Mouse (Mus musculus) lung, embryonic 15.5 days (tissue): Measurements from ENCODE around the gene Stub1. TPM values are rescaled to one million over a fixed set of nuclear protein-coding genes. Genes with fewer than 3 reads are reported as not detected.

ENCODE experiments used
- ATAC-seq: fragments of 200-750 bp; cut with Nextera tagmentation; 2 replicates; pipeline ENCODE4 v1.8.0; 2017; ENCODE audit warnings: moderate number of reproducible peaks, borderline replicate concordance; ENCODE audit not compliant: low FRiP score, low TSS enrichment; ENCODE audit errors: extremely low read depth
- H3K27ac ChIP-seq: fragments of 300-500 bp; sonication (generic); 2 replicates; pipeline ENCODE4 v1.5.1; 2015; ENCODE audit warnings: moderate library complexity, mild to moderate bottlenecking, inconsistent platforms
- H3K27me3 ChIP-seq: fragments of 300-500 bp; sonication (generic); 2 replicates; pipeline ENCODE4 v1.6.1; 2015; ENCODE audit warnings: inconsistent platforms
- H3K36me3 ChIP-seq: fragments of 300-500 bp; sonication (generic); 2 replicates; pipeline ENCODE4 v1.6.1; 2015; ENCODE audit warnings: inconsistent platforms
- H3K4me1 ChIP-seq: fragments of 300-500 bp; sonication (generic); 2 replicates; pipeline ENCODE4 v1.6.1; 2015; ENCODE audit warnings: inconsistent platforms
- H3K4me2 ChIP-seq: fragments of 300-500 bp; sonication (generic); 2 replicates; pipeline ENCODE4 v1.6.1; 2015; ENCODE audit warnings: inconsistent platforms, mild to moderate bottlenecking, moderate library complexity
- H3K4me3 ChIP-seq: fragments of 300-500 bp; sonication (generic); 2 replicates; pipeline ENCODE4 v1.5.1; 2015; ENCODE audit warnings: mild to moderate bottlenecking, inconsistent platforms
- H3K9ac ChIP-seq: fragments of 300-500 bp; sonication (generic); 2 replicates; pipeline ENCODE4 v1.6.1; 2015; ENCODE audit warnings: inconsistent platforms
- H3K9me3 ChIP-seq: fragments of 300-500 bp; sonication (generic); 2 replicates; pipeline ENCODE4 v1.6.1; 2016; ENCODE audit warnings: inconsistent platforms
- WGBS: fragments of 180-500 bp; shearing (Covaris S2); methylation state at CpG from one replicate; pipeline ENCODE4 v1.1.7; 2015; 5-methylcytosine and 5-hydroxymethylcytosine counted together
- polyA plus RNA-seq: library from polyadenylated mRNA; unstranded; fragments of >200 nt; fragmentation: Nextera tagmentation; extraction: Ambion mirVana; gene quantifications from 2 replicates; pipeline ENCODE4 v1.2.1, GENCODE M21; 2015

Stub1 gene
- polyA plus RNA-seq, 1 experiment from 2014 or later = 349 TPM

DNA sequence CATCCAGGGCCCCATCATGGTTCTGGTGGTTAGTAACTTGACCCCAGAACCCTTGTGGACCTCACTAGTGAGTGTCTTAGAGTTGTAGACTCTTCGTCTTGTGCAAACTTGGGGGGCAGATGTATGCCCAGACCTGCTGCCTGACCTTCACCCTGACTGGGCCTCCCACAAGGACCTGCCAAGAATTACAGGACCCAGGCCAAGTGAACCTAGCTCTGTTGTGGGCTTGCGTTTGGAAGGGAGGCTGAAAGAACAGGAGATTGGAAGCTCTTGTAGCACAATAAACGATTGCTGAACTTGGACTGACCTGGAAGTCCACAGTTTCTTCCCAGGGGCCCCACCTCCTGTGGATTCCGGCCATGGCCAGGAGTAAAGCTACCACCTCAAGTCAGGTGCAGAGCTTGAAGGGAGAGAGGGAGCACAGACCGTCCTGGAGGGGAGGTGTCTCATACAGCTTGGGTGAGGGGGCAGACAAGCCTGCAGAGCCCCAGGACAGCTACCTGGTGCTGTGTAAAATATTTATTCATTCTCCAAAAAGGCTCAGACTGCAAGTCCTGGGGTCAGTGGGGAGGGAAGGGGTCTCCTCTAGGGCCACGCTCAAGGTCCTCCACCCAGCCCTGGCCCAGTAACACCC lies 874 bp upstream of the Stub1 start:
- H3K36me3 ChIP-seq = peaks cover 25% of the 10 kb centered on the region

DNA sequence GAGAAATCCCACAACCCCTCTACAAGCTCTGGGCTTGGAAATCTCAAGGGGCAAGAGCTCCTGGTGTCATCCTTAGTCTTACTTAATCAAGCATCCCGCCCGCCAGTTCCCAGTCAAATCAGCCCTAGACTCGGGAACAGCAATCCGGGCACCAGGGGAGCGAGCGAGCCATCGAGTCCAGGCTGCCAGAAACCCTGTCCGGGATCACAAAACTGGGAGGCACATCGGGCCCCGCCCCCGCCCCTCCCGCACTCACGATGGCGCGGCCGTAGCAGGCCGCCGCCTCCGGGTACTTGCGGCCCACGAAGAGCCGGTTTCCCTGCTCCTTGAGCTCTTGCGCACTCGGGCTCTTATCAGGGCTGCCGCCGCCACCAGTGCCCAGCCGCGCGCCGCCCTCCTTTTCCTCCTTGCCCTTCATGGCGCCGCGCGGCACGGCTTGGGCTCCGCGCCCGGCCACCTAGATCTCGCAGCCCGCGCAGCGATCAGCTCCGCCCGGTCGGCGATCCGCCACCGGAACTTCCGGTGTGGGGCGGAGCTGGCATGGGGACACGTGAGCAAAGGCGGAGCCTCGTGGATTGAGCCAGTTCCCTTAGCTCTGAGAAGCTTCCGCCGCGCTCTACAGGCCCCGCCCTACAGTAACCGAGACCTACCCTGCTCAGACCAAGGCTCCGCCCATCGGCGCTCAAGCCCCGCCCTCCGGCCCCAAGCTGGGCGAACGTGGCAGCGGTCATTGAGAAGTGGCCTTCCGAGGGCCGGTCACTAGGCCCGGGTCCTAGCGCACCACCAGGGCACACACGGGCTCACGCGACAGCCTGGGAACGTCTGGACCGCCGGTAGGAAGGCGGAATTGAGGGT lies 541 bp downstream of the Stub1 start:
- peak overlapping the region; percentile 82 for H3K4me3 ChIP-seq
- H3K4me1 ChIP-seq = peaks cover 75% of the 10 kb centered on the region
- H3K27me3 ChIP-seq = no peaks in the 10 kb centered on the region
- peaks cover 22% of the 10 kb centered on the region for H3K36me3 ChIP-seq
- peak overlapping the region; percentile 90 for H3K9ac ChIP-seq
- peak overlapping the region; percentile 95 for H3K4me2 ChIP-seq
- peak; percentile 91 for ATAC-seq
- WGBS = under 1% methylated on average over 77 of the region's 77 CpGs
- H3K9me3 ChIP-seq = no peaks in the 10 kb centered on the region
- peak overlapping the region; percentile 98 for H3K27ac ChIP-seq

More for the DNA sequence above, 874 bp upstream of the Stub1 start:
- WGBS = 15% methylated on average over 6 of the region's 6 CpGs
- Histone ChIP-seq H3K9me3 (no peaks in the 10 kb centered on the region), H3K4me2 (peak overlapping the region; percentile 88), H3K4me1 (peaks cover 68% of the 10 kb centered on the region), H3K27ac (peak overlapping the region; percentile 98), H3K27me3 (no peaks in the 10 kb centered on the region), H3K9ac (peak overlapping the region; percentile 73), H3K4me3 (peak overlapping the region; percentile 82)
- ATAC-seq = no peak

- peak overlapping the region; percentile 92 for H3K27ac ChIP-seq
- H3K9me3 ChIP-seq = no peaks in the 10 kb centered on the region
- H3K4me2 ChIP-seq = peak overlapping the region; percentile 95
- H3K36me3 ChIP-seq = peaks cover 32% of the 10 kb centered on the region
- peak overlapping the region; percentile 82 for H3K4me3 ChIP-seq
- H3K9ac ChIP-seq = peak overlapping the region; percentile 90
- WGBS = 44% methylated on average over 21 of the region's 21 CpGs
- no peak for ATAC-seq
- no peaks in the 10 kb centered on the region for H3K27me3 ChIP-seq
- H3K4me1 ChIP-seq = peaks cover 66% of the 10 kb centered on the region
These were observed 1.5 kb downstream of the Stub1 start for GRCm38 (mm10) chr17:25831451-25832281.

GRCm38 (mm10) chr17:25830806-25831431 lies 2.3 kb downstream of the Stub1 start:
- H3K27ac ChIP-seq = no peak overlapping the region
- no peak overlapping the region for H3K9ac ChIP-seq
- H3K36me3 ChIP-seq = peaks cover 40% of the 10 kb centered on the region
- H3K4me3 ChIP-seq = peak overlapping the region; percentile 82
- peaks cover 59% of the 10 kb centered on the region for H3K4me1 ChIP-seq
- no peak for ATAC-seq
- H3K4me2 ChIP-seq = peak overlapping the region; percentile 95
- no peaks in the 10 kb centered on the region for H3K27me3 ChIP-seq
- no peaks in the 10 kb centered on the region for H3K9me3 ChIP-seq
- WGBS = 78% methylated on average over 14 of the region's 14 CpGs

GRCm38 (mm10) chr17:25830200-25830753 lies 2.9 kb downstream of the Stub1 start:
- Histone ChIP-seq H3K27ac (no peak overlapping the region), H3K4me2 (peak overlapping the region; percentile 73), H3K9me3 (no peaks in the 10 kb centered on the region), H3K27me3 (no peaks in the 10 kb centered on the region), H3K36me3 (peaks cover 40% of the 10 kb centered on the region), H3K9ac (no peak overlapping the region), H3K4me3 (peak overlapping the region; percentile 54; the same call in 1 of the 2 replicates), H3K4me1 (peaks cover 57% of the 10 kb centered on the region)
- ATAC-seq = no peak
- WGBS = 72% methylated on average over 4 of the region's 4 CpGs

- no peaks in the 10 kb centered on the region for H3K27me3 ChIP-seq
- H3K36me3 ChIP-seq = peaks cover 40% of the 10 kb centered on the region
- no peak for ATAC-seq
- peak overlapping the region; percentile 61 for H3K9ac ChIP-seq
- peaks cover 57% of the 10 kb centered on the region for H3K4me1 ChIP-seq
- H3K4me2 ChIP-seq = peak overlapping the region; percentile 73
- H3K4me3 ChIP-seq = peak overlapping the region; percentile 54
- no peaks in the 10 kb centered on the region for H3K9me3 ChIP-seq
- peak overlapping the region; percentile 87 for H3K27ac ChIP-seq
- 30% methylated on average over 8 of the region's 8 CpGs for WGBS
These were observed 3.6 kb downstream of the Stub1 start for GRCm38 (mm10) chr17:25829558-25830017.

- peak; percentile 16; the same call in 1 of the 2 replicates for ATAC-seq
- peaks cover 40% of the 10 kb centered on the region for H3K36me3 ChIP-seq
- no peaks in the 10 kb centered on the region for H3K27me3 ChIP-seq
- peak within 1 kb of the TSS; percentile 61 for H3K9ac ChIP-seq
- H3K9me3 ChIP-seq = no peaks in the 10 kb centered on the region
- peaks cover 57% of the 10 kb centered on the region for H3K4me1 ChIP-seq
- peak within 1 kb of the TSS; percentile 87 for H3K27ac ChIP-seq
- peak within 1 kb of the TSS; percentile 54 for H3K4me3 ChIP-seq
- peak within 1 kb of the TSS; percentile 73 for H3K4me2 ChIP-seq
- WGBS = 2% methylated on average over 32 of the region's 32 CpGs
These were observed 4.3 kb downstream of the Stub1 start, which contains the start of gene Jmjd8 for GRCm38 (mm10) chr17:25828712-25829557. Gene Jmjd8 (plus strand): TSS chr17:25828867.

GRCm38 (mm10) chr17:25828223-25828594 lies 5.0 kb downstream of the Stub1 start:
- Histone ChIP-seq H3K36me3 (peaks cover 40% of the 10 kb centered on the region), H3K4me3 (peak overlapping the region; percentile 54), H3K9me3 (no peaks in the 10 kb centered on the region), H3K27me3 (no peaks in the 10 kb centered on the region), H3K27ac (peak overlapping the region; percentile 87), H3K4me2 (peak overlapping the region; percentile 73), H3K9ac (peak overlapping the region; percentile 61), H3K4me1 (peaks cover 55% of the 10 kb centered on the region)
- WGBS = 78% methylated on average over 8 of the region's 8 CpGs
- no peak for ATAC-seq

DNA sequence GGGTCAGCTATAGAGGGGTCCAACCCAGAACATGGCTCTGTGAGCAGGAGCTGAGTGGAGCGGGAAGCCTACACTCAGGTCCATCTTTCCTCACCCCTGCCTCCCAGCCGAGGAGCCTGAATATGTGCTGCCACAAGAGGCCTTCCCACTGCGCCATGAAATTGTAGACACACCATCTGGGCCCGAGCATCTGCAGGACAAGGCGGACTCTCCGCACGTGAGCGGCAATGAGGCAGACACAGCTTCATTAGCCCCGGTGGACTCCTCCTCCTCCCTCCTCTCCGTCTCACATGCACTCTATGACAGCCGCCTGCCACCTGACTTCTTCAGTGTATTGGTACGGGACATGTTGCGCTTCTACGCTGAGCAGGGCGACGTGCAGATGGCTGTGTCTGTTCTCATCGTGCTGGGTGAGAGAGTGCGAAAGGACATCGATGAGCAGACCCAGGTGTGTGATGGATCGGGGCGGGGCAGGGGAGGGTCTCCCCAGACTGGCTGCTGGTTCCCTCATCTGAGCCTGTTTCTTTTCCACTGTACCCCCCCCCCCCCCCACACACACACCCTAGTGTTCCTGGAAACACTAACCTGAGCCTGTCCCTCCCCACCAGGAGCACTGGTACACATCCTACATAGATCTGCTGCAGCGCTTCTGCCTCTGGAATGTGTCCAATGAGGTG lies 5.5 kb downstream of the Stub1 start:
- H3K27ac ChIP-seq = no peak overlapping the region
- H3K9me3 ChIP-seq = no peaks in the 10 kb centered on the region
- H3K27me3 ChIP-seq = 0 out of 2 replicates have a peak, but pooled peaks cover 2% of the 10 kb centered on the region
- H3K9ac ChIP-seq = no peak overlapping the region
- 91% methylated on average over 22 of the region's 22 CpGs for WGBS
- H3K4me2 ChIP-seq = no peak overlapping the region
- no peak overlapping the region for H3K4me3 ChIP-seq
- H3K4me1 ChIP-seq = peaks cover 55% of the 10 kb centered on the region
- peaks cover 40% of the 10 kb centered on the region for H3K36me3 ChIP-seq
- ATAC-seq = no peak

DNA sequence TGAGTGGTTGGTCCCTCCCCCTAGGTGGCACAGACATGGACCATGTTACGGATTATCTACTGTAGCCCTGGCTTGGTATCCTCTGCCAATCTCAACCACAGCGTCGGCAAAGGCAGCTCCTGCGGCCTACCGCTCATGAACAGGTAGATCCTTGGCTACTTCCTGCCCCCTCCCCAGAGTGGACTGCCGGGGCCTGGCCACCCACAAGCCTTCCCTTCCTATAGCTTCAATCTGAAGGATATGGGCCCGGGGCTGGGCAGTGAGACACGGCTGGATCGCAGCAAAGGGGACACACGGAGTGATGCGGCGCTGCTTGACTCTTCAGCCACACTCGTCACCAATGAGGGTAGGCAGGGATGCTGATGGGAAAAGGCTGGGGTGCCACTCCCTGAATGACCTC lies 6.2 kb downstream of the Stub1 start:
- WGBS = 93% methylated on average over 13 of the region's 13 CpGs
- peaks cover 9% of the 10 kb centered on the region; the same call in 1 of the 2 replicates for H3K27me3 ChIP-seq
- peaks cover 54% of the 10 kb centered on the region for H3K4me1 ChIP-seq
- ATAC-seq = no peak
- no peak overlapping the region for H3K27ac ChIP-seq
- no peak overlapping the region for H3K4me2 ChIP-seq
- H3K36me3 ChIP-seq = peaks cover 40% of the 10 kb centered on the region
- H3K9me3 ChIP-seq = no peaks in the 10 kb centered on the region
- no peak overlapping the region for H3K4me3 ChIP-seq
- no peak overlapping the region for H3K9ac ChIP-seq
